Mouse (Mus musculus): Measurements from ENCODE around the gene Ccdc110.

DNA sequence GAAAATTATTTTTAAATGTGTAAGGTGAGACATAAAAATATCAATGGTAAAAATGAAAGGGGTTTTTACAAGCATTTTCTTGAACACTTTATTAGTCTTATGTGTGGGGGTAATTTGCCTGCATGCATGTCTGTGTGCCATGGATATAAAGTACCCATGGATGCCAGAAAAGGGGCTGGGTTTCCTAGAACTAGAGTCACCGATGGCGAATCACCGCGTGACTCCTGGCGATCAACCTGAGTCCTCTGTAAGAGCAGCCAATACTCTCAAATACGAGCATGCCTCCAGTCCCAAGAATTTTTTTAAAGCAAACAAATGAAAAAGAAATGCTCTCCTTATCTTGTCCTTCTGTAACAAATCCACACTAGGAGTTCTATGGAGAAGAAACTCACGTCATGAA, 12.3 kb upstream of the Ccdc110 start:
- no peak for TF ChIP-seq CTCF (IDR thresholded peaks at IDR 0.05)
- TF ChIP-seq EP300 (IDR thresholded peaks at IDR 0.05): no peak
